ENCODE assay signal across 8 mouse cellular contexts in the genomic region with DNA sequence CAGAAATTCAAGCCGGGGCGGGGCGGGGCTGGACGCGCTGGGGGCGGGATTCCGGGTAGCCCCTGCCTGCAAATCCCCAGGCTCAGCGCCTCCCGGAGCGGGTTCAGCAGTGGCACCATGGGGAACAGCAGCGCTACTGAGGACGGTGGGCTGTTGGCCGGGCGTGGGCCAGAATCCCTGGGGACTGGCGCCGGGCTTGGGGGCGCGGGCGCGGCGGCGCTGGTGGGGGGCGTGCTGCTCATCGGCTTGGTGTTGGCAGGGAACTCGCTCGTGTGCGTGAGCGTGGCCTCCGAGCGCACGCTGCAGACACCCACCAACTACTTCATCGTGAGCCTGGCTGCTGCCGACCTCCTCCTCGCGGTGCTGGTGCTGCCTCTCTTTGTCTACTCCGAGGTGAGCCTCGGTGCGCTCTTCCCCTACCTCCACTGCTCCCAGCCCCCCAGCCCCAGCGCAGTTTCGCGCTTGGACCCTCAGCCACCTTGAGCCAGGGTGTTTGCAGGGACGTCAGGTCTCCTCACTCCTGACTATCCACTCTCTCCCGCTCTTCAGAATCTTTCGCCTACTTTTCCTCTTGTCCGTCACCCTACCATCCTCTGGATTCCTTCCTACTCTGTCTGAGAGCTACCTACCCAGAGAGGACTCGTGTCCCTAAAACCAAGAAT. TPM values are rescaled to one million over a fixed set of nuclear protein-coding genes. Genes with fewer than 3 reads are reported as not detected.
DNase-seq lines count a peak whose midpoint lies in the region; ATAC-seq lines count a peak whose summit lies in the region.

A gene (plus strand): TSS at position 86 of the 662 bp plus-strand sequence.

- peak; percentile 21 to 47 for DNase-seq in layer of hippocampus, postnatal 10 days (ENCODE audit: low spot score in 2 of 2)
- DNase-seq in layer of hippocampus, postnatal 36 days, result no peak
- DNase-seq in embryo, embryonic 10.5 days (ENCODE audit: low spot score), result peak; percentile 65
- peak; percentile 95 for DNase-seq in midbrain, embryonic 11.5 days (ENCODE audit: low spot score, missing footprints)
- peak; percentile 81 for DNase-seq in testis, postnatal 10 days (ENCODE audit: low spot score)
- DNase-seq in cerebellum, postnatal 25 days, result no peak
- DNase-seq in gastrocnemius, adult 18-20 months (ENCODE audit: low spot score), result no peak

- H3K4me3 ChIP-seq in hindbrain, embryonic 13.5 days, result peak within 1 kb of the TSS; percentile 54
- H3K4me3 ChIP-seq in midbrain, embryonic 11.5 days (ENCODE audit: low read depth, low read length), result peak within 1 kb of the TSS; percentile 43

- peaks cover 35% of the 10 kb centered on the region for H3K4me1 ChIP-seq in hindbrain, embryonic 13.5 days (replicated peaks)
- H3K4me1 ChIP-seq in midbrain, embryonic 11.5 days (ENCODE audit: control insufficient read depth, insufficient read depth, low read length), result peaks cover 21% of the 10 kb centered on the region

- H3K36me3 ChIP-seq in hindbrain, embryonic 13.5 days, result peaks cover 8% of the 10 kb centered on the region
- H3K36me3 ChIP-seq in midbrain, embryonic 11.5 days (ENCODE audit: control insufficient read depth, insufficient read depth, low read length), result peaks cover under 1% of the 10 kb centered on the region; the same call in 1 of the 2 replicates

- H3K27ac ChIP-seq in hindbrain, embryonic 13.5 days, result no peak within 1 kb of the TSS
- H3K27ac ChIP-seq in midbrain, embryonic 11.5 days (ENCODE audit: low read depth, low read length), result no peak within 1 kb of the TSS

- peak within 1 kb of the TSS; percentile 96 for H3K4me2 ChIP-seq in hindbrain, embryonic 13.5 days
- peak within 1 kb of the TSS; percentile 88 for H3K4me2 ChIP-seq in midbrain, embryonic 11.5 days

- WGBS in hindbrain, embryonic 13.5 days, result 2% methylated on average over 46 of the region's 46 CpGs
- under 1% methylated on average over 45 of the region's 46 CpGs for WGBS in midbrain, embryonic 11.5 days

- peaks cover 74% of the 10 kb centered on the region for H3K27me3 ChIP-seq in hindbrain, embryonic 13.5 days
- peaks cover 57% of the 10 kb centered on the region for H3K27me3 ChIP-seq in midbrain, embryonic 11.5 days (ENCODE audit: control insufficient read depth, insufficient read depth, low read length)

- peak within 1 kb of the TSS; percentile 78 for H3K9ac ChIP-seq in hindbrain, embryonic 13.5 days
- peak within 1 kb of the TSS; percentile 65 for H3K9ac ChIP-seq in midbrain, embryonic 11.5 days (ENCODE audit: low read length)

- H3K9me3 ChIP-seq in hindbrain, embryonic 13.5 days, result no peaks in the 10 kb centered on the region
- no peaks in the 10 kb centered on the region for H3K9me3 ChIP-seq in midbrain, embryonic 11.5 days (ENCODE audit: control insufficient read depth, low read length)

- peak; percentile 56 for ATAC-seq in hindbrain, embryonic 13.5 days (ENCODE audit: low FRiP score)
- peak; percentile 60 for ATAC-seq in midbrain, embryonic 11.5 days (ENCODE audit: low FRiP score)

RNA-seq across cellular contexts. Expression of the gene that starts here (rescaled TPM):
- under 1 TPM; 0.45 to 0.55 TPM for total RNA-seq in layer of hippocampus, postnatal 10 days (2021)
- under 1 TPM in 1 of 2 experiments, not detected in 1; 0.18 TPM for total RNA-seq in layer of hippocampus, postnatal 36 days (2021)
- polyA plus RNA-seq in hindbrain, embryonic 13.5 days (2015; fragmentation: Nextera tagmentation; extraction: Ambion mirVana), result 0.68 and 0.70 TPM in 2 replicates
- polyA plus RNA-seq in midbrain, embryonic 11.5 days (2014; fragmentation: Nextera tagmentation; extraction: Ambion mirVana), result 0.14 and 0.17 TPM in 2 replicates
- not detected for total RNA-seq in gastrocnemius, adult 18-20 months (2021)

Comparison
In these comparisons a context has a peak if more than half of its experiments do, and no peak if none do; other contexts are left out.
1. Peak in DNase-seq in layer of hippocampus, postnatal 10 days; RNA of the gene not detected or under 1 TPM.
2. Peak in ATAC-seq, H3K4me3 ChIP-seq, H3K9ac ChIP-seq and H3K4me2 ChIP-seq in hindbrain, embryonic 13.5 days; RNA of the gene not detected or under 1 TPM.
3. Peak in DNase-seq, ATAC-seq, H3K4me3 ChIP-seq, H3K9ac ChIP-seq and H3K4me2 ChIP-seq in midbrain, embryonic 11.5 days; RNA of the gene not detected or under 1 TPM.
4. DNase-seq: peak in embryo, embryonic 10.5 days (single experiment) and testis, postnatal 10 days (single experiment); none in layer of hippocampus, postnatal 36 days (0 of 2), cerebellum, postnatal 25 days (0 of 2) and gastrocnemius, adult 18-20 months (single experiment).